Mouse (Mus musculus) kidney, embryonic 14.5 days (tissue): ENCODE measurements at regions not wholly inside any gene's neighbourhood (a gene's known extent, or its start where the extent isn't known, plus 50 kb on each side); places are given as distances from the start of the nearest gene placed in this dataset.

ENCODE experiments used
- ATAC-seq: fragments of 200-750 bp; cut with Nextera tagmentation; 2 replicates; pipeline ENCODE4 v1.8.0; 2017; ENCODE audit warnings: moderate number of reproducible peaks, mild to moderate bottlenecking, moderate TSS enrichment, moderate library complexity; ENCODE audit not compliant: low FRiP score, low TSS enrichment
- H3K27ac ChIP-seq: fragments of 300-500 bp; sonication (generic); 2 replicates; pipeline ENCODE4 v1.5.1; 2014; ENCODE audit warnings: low read depth, mild to moderate bottlenecking, low read length, moderate library complexity, mixed read lengths
- H3K27me3 ChIP-seq: fragments of 300-500 bp; sonication (generic); 2 replicates; pipeline ENCODE4 v1.6.1; 2014; ENCODE audit warnings: mild to moderate bottlenecking, low read length; ENCODE audit not compliant: control insufficient read depth, insufficient read depth
- H3K36me3 ChIP-seq: fragments of 300-500 bp; sonication (generic); 2 replicates; pipeline ENCODE4 v1.6.1; 2014; ENCODE audit warnings: low read length, mixed read lengths; ENCODE audit not compliant: control insufficient read depth, insufficient read depth
- H3K4me1 ChIP-seq: fragments of 300-500 bp; sonication (generic); 2 replicates; pipeline ENCODE4 v1.6.1; 2014; ENCODE audit warnings: low read length, mixed read lengths; ENCODE audit not compliant: control insufficient read depth, insufficient read depth
- H3K4me2 ChIP-seq: fragments of 300-500 bp; sonication (generic); replicated peaks from 2 replicates; pipeline ENCODE4 v1.6.1; 2014; ENCODE audit warnings: low read depth, mild to moderate bottlenecking, low read length
- H3K4me3 ChIP-seq: fragments of 300-500 bp; sonication (generic); 2 replicates; pipeline ENCODE4 v1.5.1; 2014; ENCODE audit warnings: mild to moderate bottlenecking, low read length
- H3K9ac ChIP-seq: fragments of 300-500 bp; sonication (generic); 2 replicates; pipeline ENCODE4 v1.6.1; 2014; ENCODE audit warnings: low read depth, mild to moderate bottlenecking, low read length, moderate library complexity
- H3K9me3 ChIP-seq: fragments of 300-500 bp; sonication (generic); 2 replicates; pipeline ENCODE4 v1.6.1; 2016; ENCODE audit warnings: low read length; ENCODE audit not compliant: control insufficient read depth
- WGBS: fragments of 180-500 bp; shearing (Covaris S2); extraction: QIAGEN DNeasy Blood & Tissue Kit; methylation state at CpG from one replicate; pipeline ENCODE4 v1.1.7; 2014; 5-methylcytosine and 5-hydroxymethylcytosine counted together

DNA sequence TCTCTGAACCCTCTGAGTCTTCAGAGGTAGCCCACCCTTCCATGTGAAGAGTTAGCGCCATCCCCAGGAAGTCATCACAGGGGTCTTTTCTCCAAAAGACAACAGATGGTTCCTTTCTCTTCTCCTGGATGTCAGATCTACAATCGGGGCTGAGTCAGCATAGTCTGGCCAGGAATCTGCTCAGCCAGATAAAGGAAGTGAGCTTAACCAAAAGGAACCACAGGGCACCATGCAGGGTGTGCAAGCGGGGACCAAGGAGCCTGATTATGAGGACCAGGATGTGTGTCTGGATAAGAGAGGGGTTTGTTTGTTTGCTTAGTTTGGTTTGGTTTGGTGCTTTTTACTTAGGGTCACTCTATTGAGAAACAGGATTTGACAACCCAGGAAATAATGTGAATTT is 74.6 kb upstream of the Pcgf5 start:
- Histone ChIP-seq H3K9me3 (no peaks in the 10 kb centered on the region), H3K4me1 (no peaks in the 10 kb centered on the region), H3K9ac (no peak overlapping the region), H3K36me3 (no peaks in the 10 kb centered on the region), H3K27ac (no peak overlapping the region), H3K4me2 (no peak overlapping the region), H3K4me3 (no peak overlapping the region), H3K27me3 (no peaks in the 10 kb centered on the region)
- WGBS, result 65% methylated on average over 3 of the region's 3 CpGs
- no peak for ATAC-seq

DNA sequence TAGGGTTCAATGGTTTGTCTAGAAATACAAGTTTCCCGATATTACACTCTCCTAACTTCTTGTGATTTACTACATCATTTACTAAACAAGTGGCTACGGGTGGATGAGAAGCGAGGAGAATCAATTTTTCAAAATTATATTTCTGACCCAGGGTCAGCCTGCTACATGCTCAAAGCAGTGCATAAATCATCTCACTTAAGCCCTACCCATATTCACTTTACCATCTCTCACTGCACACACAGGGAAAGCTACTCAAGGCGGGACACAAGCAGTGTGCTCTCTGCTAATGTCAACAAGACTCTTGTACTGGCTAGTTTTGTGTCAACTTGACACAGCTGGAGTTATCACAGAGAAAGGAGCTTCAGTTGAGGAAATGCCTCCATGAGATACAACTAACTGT is 62.6 kb upstream of the Pcgf5 start:
- no peak overlapping the region for H3K9ac ChIP-seq
- no peak overlapping the region for H3K4me3 ChIP-seq
- H3K36me3 ChIP-seq, result no peaks in the 10 kb centered on the region
- ATAC-seq, result no peak
- H3K4me1 ChIP-seq, result no peaks in the 10 kb centered on the region
- H3K27ac ChIP-seq, result no peak overlapping the region
- WGBS, result 68% methylated on average over 4 of the region's 4 CpGs
- no peak overlapping the region for H3K4me2 ChIP-seq
- no peaks in the 10 kb centered on the region for H3K9me3 ChIP-seq
- no peaks in the 10 kb centered on the region for H3K27me3 ChIP-seq

DNA sequence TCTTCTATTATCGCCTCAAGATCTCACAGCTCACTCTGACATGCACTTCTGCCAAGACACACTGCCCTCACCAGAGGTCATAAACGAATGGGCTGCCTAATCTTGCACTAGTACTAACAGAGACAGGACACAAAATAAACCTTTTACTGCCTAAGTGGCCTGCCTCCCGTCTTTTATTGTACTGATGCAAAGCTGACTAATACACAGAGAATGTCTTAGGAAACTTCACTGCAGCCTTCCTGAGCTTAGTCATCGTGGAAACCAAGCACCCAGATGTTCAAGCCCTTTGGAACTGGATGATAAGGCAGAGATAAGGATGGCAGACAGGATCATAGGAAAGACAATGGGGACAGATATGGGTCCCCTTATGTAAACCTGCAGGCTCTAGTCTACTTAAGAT is 57.3 kb upstream of the Pcgf5 start:
- no peak for ATAC-seq
- no peak overlapping the region for H3K4me2 ChIP-seq
- no peak overlapping the region for H3K27ac ChIP-seq
- WGBS, result 41% methylated on average over 4 of the region's 4 CpGs
- no peaks in the 10 kb centered on the region for H3K9me3 ChIP-seq
- no peak overlapping the region for H3K4me3 ChIP-seq
- H3K9ac ChIP-seq, result no peak overlapping the region
- H3K27me3 ChIP-seq, result no peaks in the 10 kb centered on the region
- H3K36me3 ChIP-seq, result no peaks in the 10 kb centered on the region
- no peaks in the 10 kb centered on the region for H3K4me1 ChIP-seq

DNA sequence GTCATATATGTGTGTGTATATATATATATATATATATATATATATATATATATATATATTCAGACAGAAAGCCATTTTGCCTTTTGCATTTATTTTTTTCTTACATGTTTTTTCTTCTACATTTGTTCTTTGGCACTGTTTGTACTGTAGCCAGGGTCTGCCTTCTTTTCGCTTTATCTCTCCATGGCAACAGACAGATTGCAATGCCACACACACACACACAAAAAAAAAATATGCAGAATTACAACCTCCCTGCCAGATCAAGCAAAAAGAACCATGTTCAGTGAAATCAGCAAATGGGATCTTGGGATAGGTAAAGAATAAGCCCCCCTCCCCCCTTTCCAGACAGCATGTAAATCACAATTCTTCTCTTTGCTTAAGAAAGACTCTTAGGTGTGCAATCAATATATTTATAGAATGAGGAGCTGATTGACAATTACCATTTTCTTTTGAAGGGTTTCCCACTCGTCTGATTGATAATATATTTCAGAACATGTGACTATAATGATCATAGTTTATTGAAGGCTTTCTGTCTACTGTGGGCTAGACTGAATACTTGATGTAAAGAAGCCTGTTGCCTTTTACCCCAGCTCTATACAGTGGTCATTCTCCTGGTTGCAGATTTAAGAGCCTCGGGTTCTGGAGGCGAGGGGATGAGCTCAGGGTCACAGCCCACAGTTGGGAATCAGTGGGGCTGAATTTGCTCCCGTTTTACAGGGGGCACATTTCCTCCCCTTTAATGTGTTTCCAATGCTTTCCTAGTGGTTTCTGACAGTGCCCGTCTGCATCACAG is 54.7 kb upstream of the Pcgf5 start:
- no peaks in the 10 kb centered on the region for H3K9me3 ChIP-seq
- H3K4me1 ChIP-seq, result no peaks in the 10 kb centered on the region
- no peaks in the 10 kb centered on the region for H3K27me3 ChIP-seq
- no peaks in the 10 kb centered on the region for H3K36me3 ChIP-seq
- no peak overlapping the region for H3K9ac ChIP-seq
- H3K4me2 ChIP-seq, result no peak overlapping the region
- no peak for ATAC-seq
- no peak overlapping the region for H3K4me3 ChIP-seq
- WGBS, result 55% methylated on average over 6 of the region's 6 CpGs
- H3K27ac ChIP-seq, result no peak overlapping the region
